Mouse (Mus musculus): ENCODE data around the gene Mras. TPM values are rescaled to one million over a fixed set of nuclear protein-coding genes. Genes with fewer than 3 reads are reported as not detected.
A peak's percentile ranks its signal among the peaks of the same experiment; 100 is the strongest.

Gene Mras
- total RNA-seq, 2 experiments from 2014 or later = 6.8 to 7.5 TPM

GRCm38 (mm10) chr9:99376591-99377418, 60.4 kb downstream of the Mras start:
- intact Hi-C loops (cut with DNase I) = loop anchor here (1.0 to 10.0 kb wide), 5 partner anchors 60 to 762 kb away; partner anchors contain the start of genes Cep70 and Mras
- peak; percentile 53 to 75 for DNase-seq

- intact Hi-C loops (cut with DNase I) = no loop called here
- DNase-seq = no peak
Observed at GRCm38 (mm10) chr9:99368431-99368830, 68.8 kb downstream of the Mras start.

GRCm38 (mm10) chr9:99365906-99366305, 71.3 kb downstream of the Mras start:
- no peak for DNase-seq
- intact Hi-C loops (cut with DNase I) = no loop called here

GRCm38 (mm10) chr9:99363076-99363475, 74.1 kb downstream of the Mras start:
- no peak for DNase-seq
- intact Hi-C loops (cut with DNase I) = no loop called here

- intact Hi-C loops (cut with DNase I) = no loop called here
- DNase-seq = no peak
Observed at GRCm38 (mm10) chr9:99361946-99362345, 75.2 kb downstream of the Mras start.

- intact Hi-C loops (cut with DNase I) = no loop called here
- no peak for DNase-seq
Observed at GRCm38 (mm10) chr9:99359012-99359411, 78.2 kb downstream of the Mras start.

GRCm38 (mm10) chr9:99357921-99358692, 79.1 kb downstream of the Mras start, which contains the start of gene Esyt3:
Gene Esyt3 (minus strand): TSS chr9:99358557.
- intact Hi-C loops (cut with DNase I) = no loop called here

GRCm38 (mm10) chr9:99357561-99357920, 79.6 kb downstream of the Mras start:
- no peak for DNase-seq
- intact Hi-C loops (cut with DNase I) = no loop called here

More at GRCm38 (mm10) chr9:99357921-99358692, 79.1 kb downstream of the Mras start, which contains the start of gene Esyt3:
- DNase-seq = peak; percentile 16 to 30

GRCm38 (mm10) chr9:99355971-99356370, 81.2 kb downstream of the Mras start:
- DNase-seq = no peak
- intact Hi-C loops (cut with DNase I) = no loop called here

- intact Hi-C loops (cut with DNase I) = no loop called here
Observed at GRCm38 (mm10) chr9:99354796-99355195, 82.4 kb downstream of the Mras start.

GRCm38 (mm10) chr9:99353390-99353789, 83.8 kb downstream of the Mras start:
- no peak for DNase-seq
- intact Hi-C loops (cut with DNase I) = no loop called here

More at GRCm38 (mm10) chr9:99354796-99355195, 82.4 kb downstream of the Mras start:
- DNase-seq = no peak

GRCm38 (mm10) chr9:99352964-99353363, 84.2 kb downstream of the Mras start:
- intact Hi-C loops (cut with DNase I) = no loop called here
- no peak for DNase-seq

GRCm38 (mm10) chr9:99345351-99345792, 91.8 kb downstream of the Mras start:
- intact Hi-C loops (cut with DNase I) = no loop called here

GRCm38 (mm10) chr9:99341600-99341999, 95.6 kb downstream of the Mras start:
- DNase-seq = no peak
- intact Hi-C loops (cut with DNase I) = no loop called here

More at GRCm38 (mm10) chr9:99345351-99345792, 91.8 kb downstream of the Mras start:
- no peak for DNase-seq

GRCm38 (mm10) chr9:99340126-99340525, 97.1 kb downstream of the Mras start:
- intact Hi-C loops (cut with DNase I) = no loop called here
- DNase-seq = no peak

GRCm38 (mm10) chr9:99339182-99339581, 98.0 kb downstream of the Mras start:
- DNase-seq = no peak
- intact Hi-C loops (cut with DNase I) = no loop called here

GRCm38 (mm10) chr9:99338293-99338692, 98.9 kb downstream of the Mras start:
- DNase-seq = no peak
- intact Hi-C loops (cut with DNase I) = no loop called here

- DNase-seq = no peak
- intact Hi-C loops (cut with DNase I) = no loop called here
Observed at GRCm38 (mm10) chr9:99336538-99336937, 100.6 kb downstream of the Mras start.
